Mouse (Mus musculus) lung, adult 2 months (tissue): ENCODE measurements around the gene Mtnr1b.

Experiments used
- CTCF ChIP-seq: fragments of 200-500 bp; IDR thresholded peaks from 2 replicates; pipeline ENCODE4 v1.5.1; 2011; ENCODE audit warnings: mild to moderate bottlenecking, low read length, control low read depth; ENCODE audit not compliant: insufficient read depth
- POLR2A ChIP-seq: fragments of 200-500 bp; IDR thresholded peaks from 2 replicates; pipeline ENCODE4 v1.6.1; 2011; ENCODE audit warnings: low read depth, mild to moderate bottlenecking, control low read depth, low read length, borderline replicate concordance; ENCODE audit errors: extremely low read depth

- TF ChIP-seq POLR2A: no peak
- TF ChIP-seq CTCF: no peak
Observed at GRCm38 (mm10) chr9:15920271-15920670, 45.9 kb upstream of the Mtnr1b start.
